Comparison of ENCODE assay signal across 8 mouse cellular contexts in genomic region chr10:20723962-20724361, GRCm38 (mm10). TPM values are rescaled to one million over a fixed set of nuclear protein-coding genes. Genes with fewer than 3 reads are reported as not detected.
DNase-seq lines count a peak whose midpoint lies in the region; ATAC-seq lines count a peak whose summit lies in the region.

No protein-coding gene starts in this region.

- no peaks in the 10 kb centered on the region for H3K36me3 ChIP-seq in kidney, embryonic 16.5 days (ENCODE audit: insufficient read depth, low read length)
- H3K36me3 ChIP-seq in embryonic facial prominence, embryonic 15.5 days = no peaks in the 10 kb centered on the region
- no peaks in the 10 kb centered on the region for H3K36me3 ChIP-seq in intestine, embryonic 14.5 days (ENCODE audit: control insufficient read depth, insufficient read depth, low read length)
- no peaks in the 10 kb centered on the region for H3K36me3 ChIP-seq in midbrain, embryonic 16.5 days (ENCODE audit: control insufficient read depth, insufficient read depth, low read length)

- H3K4me3 ChIP-seq in kidney, embryonic 16.5 days (ENCODE audit: low read length) = peak overlapping the region; percentile 52
- H3K4me3 ChIP-seq in embryonic facial prominence, embryonic 15.5 days (replicated peaks) = peak overlapping the region; percentile 47
- peak overlapping the region; percentile 39 for H3K4me3 ChIP-seq in intestine, embryonic 14.5 days (ENCODE audit: low read depth, low read length)
- H3K4me3 ChIP-seq in midbrain, embryonic 16.5 days (ENCODE audit: low read depth, low read length) = peak overlapping the region; percentile 31

- no peaks in the 10 kb centered on the region for H3K9me3 ChIP-seq in kidney, embryonic 16.5 days (ENCODE audit: low read length)
- H3K9me3 ChIP-seq in embryonic facial prominence, embryonic 15.5 days (replicated peaks) = no peaks in the 10 kb centered on the region
- no peaks in the 10 kb centered on the region for H3K9me3 ChIP-seq in intestine, embryonic 14.5 days (ENCODE audit: control insufficient read depth, low read length)
- H3K9me3 ChIP-seq in midbrain, embryonic 16.5 days (replicated peaks; ENCODE audit: control insufficient read depth, low read length, poor library complexity, severe bottlenecking) = no peaks in the 10 kb centered on the region

- 5% methylated on average over 3 of the region's 3 CpGs for WGBS in kidney, embryonic 16.5 days
- WGBS in embryonic facial prominence, embryonic 15.5 days = 9% methylated on average over 3 of the region's 3 CpGs
- 13% methylated on average over 3 of the region's 3 CpGs for WGBS in intestine, embryonic 14.5 days
- 22% methylated on average over 3 of the region's 3 CpGs for WGBS in midbrain, embryonic 16.5 days

- H3K4me2 ChIP-seq in kidney, embryonic 16.5 days (replicated peaks; ENCODE audit: low read depth, low read length) = peak overlapping the region; percentile 70
- peak overlapping the region; percentile 59 for H3K4me2 ChIP-seq in embryonic facial prominence, embryonic 15.5 days (replicated peaks)
- peak overlapping the region; percentile 55 for H3K4me2 ChIP-seq in intestine, embryonic 14.5 days (ENCODE audit: low read length)
- peak overlapping the region; percentile 61 for H3K4me2 ChIP-seq in midbrain, embryonic 16.5 days (ENCODE audit: low read length)

- peaks cover 15% of the 10 kb centered on the region for H3K4me1 ChIP-seq in kidney, embryonic 16.5 days (ENCODE audit: insufficient read depth, low read length)
- peaks cover 24% of the 10 kb centered on the region for H3K4me1 ChIP-seq in embryonic facial prominence, embryonic 15.5 days
- peaks cover 19% of the 10 kb centered on the region; the same call in 1 of the 2 replicates for H3K4me1 ChIP-seq in intestine, embryonic 14.5 days (replicated peaks; ENCODE audit: control insufficient read depth, insufficient read depth, low read length)
- H3K4me1 ChIP-seq in midbrain, embryonic 16.5 days (ENCODE audit: control insufficient read depth, insufficient read depth, low read length) = peaks cover 15% of the 10 kb centered on the region; the same call in 1 of the 2 replicates

- H3K27me3 ChIP-seq in kidney, embryonic 16.5 days (ENCODE audit: insufficient read depth, low read length) = no peaks in the 10 kb centered on the region
- H3K27me3 ChIP-seq in embryonic facial prominence, embryonic 15.5 days = no peaks in the 10 kb centered on the region
- no peaks in the 10 kb centered on the region for H3K27me3 ChIP-seq in intestine, embryonic 14.5 days (replicated peaks; ENCODE audit: control insufficient read depth, insufficient read depth, low read length)
- H3K27me3 ChIP-seq in midbrain, embryonic 16.5 days (ENCODE audit: control insufficient read depth, insufficient read depth, low read depth, low read length) = no peaks in the 10 kb centered on the region

- H3K9ac ChIP-seq in kidney, embryonic 16.5 days (replicated peaks; ENCODE audit: low read length) = peak overlapping the region; percentile 67
- peak overlapping the region; percentile 29 for H3K9ac ChIP-seq in embryonic facial prominence, embryonic 15.5 days
- peak overlapping the region; percentile 41 for H3K9ac ChIP-seq in intestine, embryonic 14.5 days (ENCODE audit: low read length)
- H3K9ac ChIP-seq in midbrain, embryonic 16.5 days (ENCODE audit: low read depth, low read length) = peak overlapping the region; percentile 42; the same call in 1 of the 2 replicates

- no peak for ATAC-seq in kidney, embryonic 16.5 days (ENCODE audit: low FRiP score, low TSS enrichment)
- no peak for ATAC-seq in embryonic facial prominence, embryonic 15.5 days (ENCODE audit: insufficient number of reproducible peaks, low FRiP score, low TSS enrichment, low read depth)
- no peak for ATAC-seq in intestine, embryonic 14.5 days (replicated peaks; ENCODE audit: low FRiP score, low TSS enrichment, low read depth)
- no peak for ATAC-seq in midbrain, embryonic 16.5 days

- no peak for DNase-seq in kidney, postnatal 4 days
- no peak for DNase-seq in intestine, embryonic 14.5 days (ENCODE audit: low spot score)
- DNase-seq in spleen, adult 18-20 months = no peak
- no peak for DNase-seq in adrenal gland, adult 2 months
- DNase-seq in adrenal gland, adult (ENCODE audit: inconsistent age in 2 of 2, low spot score in 1 of 2) = no peak

- H3K27ac ChIP-seq in kidney, embryonic 16.5 days (ENCODE audit: low read length) = peak overlapping the region; percentile 82; the same call in 1 of the 2 replicates
- H3K27ac ChIP-seq in embryonic facial prominence, embryonic 15.5 days (replicated peaks) = peak overlapping the region; percentile 78; the same call in 1 of the 2 replicates
- 0 out of 2 replicates have a peak overlapping the region, but pooled peaks have one; percentile 12 for H3K27ac ChIP-seq in intestine, embryonic 14.5 days (ENCODE audit: low read depth)
- H3K27ac ChIP-seq in midbrain, embryonic 16.5 days (ENCODE audit: low read length) = peak overlapping the region; percentile 14; the same call in 1 of the 2 replicates

RNA-seq across cellular contexts. Expression of gene Pde7b, which starts 0.9 kb away (rescaled TPM):
- 2.4 and 5.3 TPM in 2 replicates for polyA plus RNA-seq in kidney, embryonic 16.5 days (2015; fragmentation: Nextera tagmentation; extraction: Ambion mirVana)
- 10.5 and 11.5 TPM in 2 replicates for polyA plus RNA-seq in embryonic facial prominence, embryonic 15.5 days (2015; fragmentation: Nextera tagmentation; extraction: Ambion mirVana)
- 2.8 TPM in 2 replicates for polyA plus RNA-seq in intestine, embryonic 14.5 days (2014; fragmentation: Nextera tagmentation; extraction: Ambion mirVana)
- polyA plus RNA-seq in midbrain, embryonic 16.5 days (2015; fragmentation: Nextera tagmentation; extraction: Ambion mirVana) = 2.3 and 4.1 TPM in 2 replicates
- 10 to 100 TPM; 12.4 to 15.8 TPM for total RNA-seq in adrenal gland, adult 2 months (2021)
- 3.3 and 3.5 TPM in 2 replicates for polyA plus RNA-seq in adrenal gland, adult 2 months (2012; rRNA removed)

Comparison
In these comparisons a context has a peak if more than half of its experiments do, and no peak if none do; other contexts are left out.
1. H3K27ac ChIP-seq: peak in every context shown above with its lines; median percentile 82 in kidney, embryonic 16.5 days; 78 in embryonic facial prominence, embryonic 15.5 days; 14 in midbrain, embryonic 16.5 days; 12 in intestine, embryonic 14.5 days.